ENCODE assay signal across 12 mouse cellular contexts in the genomic region with DNA sequence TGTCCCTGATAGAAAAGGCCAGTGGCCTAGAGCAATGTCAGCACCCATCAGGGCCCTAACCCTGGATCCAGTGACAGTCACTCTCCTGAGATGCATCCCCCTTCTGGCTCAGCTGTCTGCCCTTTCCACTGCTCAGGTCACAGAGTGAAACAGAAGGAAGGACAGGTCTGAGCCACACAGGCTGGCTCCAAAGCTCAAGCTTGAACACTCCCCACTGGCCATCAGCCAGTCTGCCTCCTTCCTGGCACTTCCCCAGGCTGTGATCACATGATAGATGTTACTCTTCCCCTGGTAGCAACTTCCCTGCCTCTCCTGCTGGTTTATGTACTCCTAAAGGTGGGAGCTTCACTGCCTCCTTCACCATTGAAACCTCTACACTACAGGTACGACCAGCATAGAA.
A peak's percentile ranks its signal among the peaks of the same experiment; 100 is the strongest.
DNase-seq lines count a peak whose midpoint lies in the region; ATAC-seq and TF ChIP-seq lines count a peak whose summit lies in the region.
"Had no signal": no experiment of that assay in that cellular context is flagged by ENCODE, and none has a peak within 500 bp of the region (broad histone marks: within the 10 kb centered on the region; RNA-seq: fewer than 3 reads in every experiment).

No protein-coding gene starts in this region.

- no peak for ATAC-seq in CD4-positive, CD25-positive, alpha-beta regulatory T cell, adult 4 months
- ATAC-seq: forebrain, postnatal 0 days; midbrain, embryonic 13.5 days had no signal

- H3K4me3 ChIP-seq in gastrocnemius, adult 2 months = no peak overlapping the region
- H3K4me3 ChIP-seq: heart, embryonic 10.5 days; midbrain, embryonic 13.5 days had no signal

- DNase-seq in gastrocnemius, adult 2 months = peak; percentile 33
- DNase-seq in gastrocnemius, postnatal 36 days = no peak
- DNase-seq in lung, postnatal 14 days = peak; percentile 6
- no peak for DNase-seq in lung, postnatal 25 days (ENCODE audit: low spot score)
- peak; percentile 81 for DNase-seq in adrenal gland, postnatal 14 days
- peak; percentile 49 to 57 for DNase-seq in kidney, postnatal 4 days
- DNase-seq in layer of hippocampus, postnatal 14 days (ENCODE audit: low spot score in 2 of 2) = no peak
- DNase-seq: cerebellum, adult 11 months; forebrain, postnatal 0 days had no signal

- TF ChIP-seq CTCF in gastrocnemius, adult 2 months (IDR thresholded peaks at IDR 0.05) = no peak

- intact Hi-C loops in gastrocnemius, adult 2 months (cut with DNase I) = no loop called here
- intact Hi-C loops in gastrocnemius, postnatal 36 days (cut with DNase I) = no loop called here

- no peak overlapping the region for H3K27ac ChIP-seq in gastrocnemius, adult 2 months
- H3K27ac ChIP-seq: heart, embryonic 10.5 days; midbrain, embryonic 13.5 days had no signal

Comparison
In these comparisons a context has a peak if more than half of its experiments do, and no peak if none do; other contexts are left out.
1. DNase-seq: peak in gastrocnemius, adult 2 months (single experiment), lung, postnatal 14 days (single experiment), adrenal gland, postnatal 14 days (single experiment) and kidney, postnatal 4 days (2 of 2); none in gastrocnemius, postnatal 36 days (0 of 2), lung, postnatal 25 days (single experiment) and layer of hippocampus, postnatal 14 days (0 of 2).